ENCODE assay signal across 8 mouse cellular contexts in the genomic region with DNA sequence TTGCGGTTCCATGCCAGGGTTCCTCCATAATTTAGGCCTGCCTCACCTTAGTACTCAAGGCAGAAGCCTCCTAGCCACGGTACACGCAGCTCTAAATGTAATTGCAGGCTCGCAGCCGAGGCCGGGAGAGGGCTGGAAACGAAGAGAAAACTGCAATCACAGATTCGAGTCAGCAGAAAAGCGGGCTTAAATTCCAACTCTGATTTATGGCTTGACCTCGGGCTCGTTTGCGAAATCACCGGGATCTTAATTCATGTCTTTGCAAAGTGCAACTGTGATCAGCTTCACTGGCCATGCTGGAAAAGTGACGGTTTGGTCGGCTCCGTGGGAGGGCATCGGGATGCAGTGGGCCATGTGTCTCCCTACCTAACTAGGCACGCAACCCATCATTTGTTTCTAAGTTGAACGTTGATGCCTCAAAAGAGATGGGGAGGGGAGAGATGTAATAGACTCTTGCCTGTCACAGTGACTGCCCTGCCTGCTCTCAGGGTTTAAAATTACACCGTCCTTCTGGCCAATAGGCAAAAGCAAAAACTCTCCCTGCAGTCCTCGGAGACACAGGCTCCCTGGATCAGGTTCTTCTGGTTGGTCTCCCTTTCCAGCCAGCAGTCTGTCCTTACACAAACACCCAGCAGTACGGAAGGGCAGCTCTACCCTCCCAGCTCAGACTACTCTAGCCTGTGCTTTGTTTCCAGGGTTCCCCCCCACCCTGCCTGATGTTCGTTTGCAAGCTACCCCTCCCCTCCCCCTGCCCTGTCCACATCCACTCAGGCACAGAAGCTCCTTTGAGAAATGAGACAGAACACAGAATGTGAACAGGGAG.
DNase-seq lines count a peak whose midpoint lies in the region; ATAC-seq and TF ChIP-seq lines count a peak whose summit lies in the region.

No protein-coding gene starts in this region.

- H3K27me3 ChIP-seq in forebrain, embryonic 10.5 days (ENCODE audit: poor library complexity, severe bottlenecking) = no peaks in the 10 kb centered on the region
- no peaks in the 10 kb centered on the region for H3K27me3 ChIP-seq in stomach, postnatal 0 days (ENCODE audit: control insufficient read depth, insufficient read depth, low read length)

- no peak for TF ChIP-seq EP300 in stomach, postnatal 0 days (optimal IDR thresholded peaks at IDR 0.05)

- no peak for TF ChIP-seq CTCF in stomach, postnatal 0 days (IDR thresholded peaks at IDR 0.05; ENCODE audit: low read depth)

- H3K27ac ChIP-seq in forebrain, embryonic 10.5 days = peak overlapping the region; percentile 81
- H3K27ac ChIP-seq in stomach, postnatal 0 days (replicated peaks) = peak overlapping the region; percentile 70

- peak overlapping the region; percentile 44 for H3K4me2 ChIP-seq in stomach, postnatal 0 days (replicated peaks; ENCODE audit: low read depth)

- no peaks in the 10 kb centered on the region for H3K9me3 ChIP-seq in forebrain, embryonic 10.5 days
- H3K9me3 ChIP-seq in stomach, postnatal 0 days (ENCODE audit: control insufficient read depth, low read length) = no peaks in the 10 kb centered on the region

- H3K4me3 ChIP-seq in forebrain, embryonic 10.5 days = peak overlapping the region; percentile 29
- H3K4me3 ChIP-seq in stomach, postnatal 0 days (ENCODE audit: low read depth, low read length) = no peak overlapping the region

- DNase-seq in brain, adult 2 months (ENCODE audit: low read depth, low spot score) = peak; percentile 68
- DNase-seq in forebrain, embryonic 10.5 days (ENCODE audit: extremely low spot score, low spot score) = peak; percentile 29
- DNase-seq in heart, postnatal 10 days = peak; percentile 46 to 59
- DNase-seq in kidney, postnatal 36 days = peak; percentile 63 to 74
- peak; percentile 63 for DNase-seq in stomach, postnatal 0 days (ENCODE audit: low spot score)
- no peak for DNase-seq in spleen, postnatal 10 days (ENCODE audit: low spot score in 2 of 2)
- DNase-seq in right cerebral cortex, postnatal 10 days (ENCODE audit: low spot score in 2 of 2) = no peak

- ATAC-seq in megakaryocyte progenitor cell, adult 5-6 weeks (replicated peaks; ENCODE audit: poor library complexity) = peak; percentile 37
- ATAC-seq in stomach, postnatal 0 days (ENCODE audit: low FRiP score, low TSS enrichment) = peak; percentile 75

- H3K4me1 ChIP-seq in forebrain, embryonic 10.5 days = peaks cover 46% of the 10 kb centered on the region
- peaks cover 7% of the 10 kb centered on the region for H3K4me1 ChIP-seq in stomach, postnatal 0 days (replicated peaks; ENCODE audit: control insufficient read depth, insufficient read depth)

- intact Hi-C loops in heart, postnatal 10 days (cut with DNase I) = loop anchor here (5.0 kb wide), 1 partner anchor 115 kb away; the partner anchor contains the start of gene Lrrc1

- WGBS in forebrain, embryonic 10.5 days = 52% methylated on average over 23 of the region's 23 CpGs
- WGBS in stomach, postnatal 0 days = 17% methylated on average over 23 of the region's 23 CpGs

- peaks cover 26% of the 10 kb centered on the region for H3K36me3 ChIP-seq in forebrain, embryonic 10.5 days (replicated peaks)
- H3K36me3 ChIP-seq in stomach, postnatal 0 days (ENCODE audit: control insufficient read depth, insufficient read depth, low read length) = peaks cover 2% of the 10 kb centered on the region; the same call in 1 of the 2 replicates

- H3K9ac ChIP-seq in stomach, postnatal 0 days (ENCODE audit: low read length) = peak overlapping the region; percentile 1; the same call in 1 of the 2 replicates

Comparison
In these comparisons a context has a peak if more than half of its experiments do, and no peak if none do; other contexts are left out.
1. DNase-seq: peak in brain, adult 2 months (single experiment), forebrain, embryonic 10.5 days (single experiment), heart, postnatal 10 days (2 of 2), kidney, postnatal 36 days (2 of 2) and stomach, postnatal 0 days (single experiment); none in spleen, postnatal 10 days (0 of 2) and right cerebral cortex, postnatal 10 days (0 of 2).